In the genomic region with DNA sequence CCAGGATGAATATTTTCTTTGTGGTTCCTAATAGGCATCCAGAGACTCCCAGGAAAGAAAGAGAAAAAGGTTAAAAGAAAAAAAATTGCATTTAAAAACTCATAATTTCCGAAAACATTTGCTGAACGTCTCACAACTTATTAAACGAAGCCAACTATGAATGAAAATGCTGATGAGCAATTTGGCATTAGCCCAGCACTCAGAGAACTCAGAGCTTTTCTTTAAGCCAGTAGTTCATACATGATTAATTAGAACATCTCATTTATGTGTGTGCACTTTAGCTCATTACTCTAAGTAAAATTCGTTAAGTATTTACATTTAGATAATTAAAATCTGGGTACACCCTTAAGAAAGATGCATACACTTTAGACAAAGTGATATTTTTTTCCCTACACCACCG, we compare ENCODE assay signal across 27 mouse cellular contexts.
"Had no signal": no experiment of that assay in that cellular context is flagged by ENCODE, and none has a peak within 500 bp of the region (broad histone marks: within the 10 kb centered on the region; RNA-seq: fewer than 3 reads in every experiment).

No protein-coding gene starts in this region.

- H3K4me3 ChIP-seq: gastrocnemius, adult 2 months; heart, embryonic 10.5 days; heart, embryonic 12.5 days; hindbrain, embryonic 10.5 days; hindbrain, embryonic 12.5 days; intestine, embryonic 15.5 days; layer of hippocampus, adult 2 months; left cerebral cortex, adult 2 months; limb, embryonic 10.5 days; limb, embryonic 12.5 days; liver, embryonic 13.5 days had no signal

- H3K27me3 ChIP-seq: heart, embryonic 12.5 days; hindbrain, embryonic 12.5 days; intestine, embryonic 15.5 days; limb, embryonic 12.5 days; liver, embryonic 13.5 days had no signal

- H3K9ac ChIP-seq: heart, embryonic 12.5 days; hindbrain, embryonic 12.5 days; hindbrain, embryonic 14.5 days; intestine, embryonic 15.5 days; limb, embryonic 12.5 days; liver, embryonic 13.5 days had no signal

- ATAC-seq: hindbrain, embryonic 16.5 days; inflammation-experienced regulatory T-cells, adult 6 months; intestine, embryonic 15.5 days; intestine, postnatal 0 days had no signal

- H3K4me1 ChIP-seq: heart, embryonic 10.5 days; heart, embryonic 12.5 days; hindbrain, embryonic 10.5 days; intestine, embryonic 15.5 days; limb, embryonic 10.5 days; liver, embryonic 13.5 days had no signal

- DNase-seq: gastrocnemius, adult 2 months; gastrocnemius, postnatal 10 days; gastrocnemius, postnatal 25 days; heart, adult 18-20 months; heart, postnatal 10 days; heart, postnatal 4 days; kidney, adult 18-20 months; kidney, adult 8-10 months; kidney, postnatal 10 days; kidney, postnatal 25 days; kidney, postnatal 4 days; liver; liver, embryonic 13.5 days had no signal

- H3K27ac ChIP-seq: gastrocnemius, adult 2 months; heart, embryonic 10.5 days; hindbrain, embryonic 10.5 days; hindbrain, embryonic 12.5 days; hindbrain, embryonic 14.5 days; intestine, embryonic 15.5 days; layer of hippocampus, adult 2 months; left cerebral cortex, adult 2 months; limb, embryonic 10.5 days; limb, embryonic 12.5 days; liver, embryonic 13.5 days had no signal

- H3K4me2 ChIP-seq: heart, embryonic 12.5 days; hindbrain, embryonic 12.5 days; hindbrain, embryonic 14.5 days; intestine, embryonic 15.5 days; limb, embryonic 12.5 days; liver, embryonic 11.5 days; liver, embryonic 13.5 days had no signal

- H3K36me3 ChIP-seq: intestine, embryonic 15.5 days; limb, embryonic 12.5 days; liver, embryonic 13.5 days had no signal

- H3K9me3 ChIP-seq: heart, embryonic 10.5 days; heart, embryonic 12.5 days; hindbrain, embryonic 10.5 days; hindbrain, embryonic 12.5 days; intestine, embryonic 15.5 days; limb, embryonic 10.5 days; limb, embryonic 12.5 days; liver, embryonic 13.5 days had no signal
